ENCODE assay signal across 9 mouse cellular contexts in the genomic region with DNA sequence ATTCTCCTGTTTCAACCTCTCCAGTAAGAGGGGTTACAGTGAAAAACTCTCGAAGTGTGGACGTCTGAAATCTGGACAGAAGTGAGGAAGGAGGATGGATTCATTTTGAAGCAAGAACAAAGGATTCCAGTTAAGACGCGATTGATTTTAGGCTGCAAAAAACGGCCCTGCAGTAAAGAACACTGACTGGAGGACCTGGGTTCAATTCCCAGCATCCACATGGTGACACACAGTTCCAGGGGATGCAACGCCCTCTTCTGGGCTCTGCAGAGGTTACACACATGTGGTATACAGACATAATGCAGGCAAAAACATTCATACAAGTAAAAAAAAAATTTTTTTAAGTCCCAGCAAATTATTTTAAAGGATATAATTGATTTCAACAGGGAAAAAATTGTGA. TPM values are rescaled to one million over a fixed set of nuclear protein-coding genes. Genes with fewer than 3 reads are reported as not detected.
DNase-seq lines count a peak whose midpoint lies in the region; ATAC-seq lines count a peak whose summit lies in the region.
"Had no signal": no experiment of that assay in that cellular context is flagged by ENCODE, and none has a peak within 500 bp of the region (broad histone marks: within the 10 kb centered on the region; RNA-seq: fewer than 3 reads in every experiment).

No protein-coding gene starts in this region.

- H3K27ac ChIP-seq in heart, embryonic 13.5 days (replicated peaks), result no peak overlapping the region
- no peak overlapping the region for H3K27ac ChIP-seq in hindbrain, embryonic 14.5 days
- H3K27ac ChIP-seq in midbrain, embryonic 14.5 days (replicated peaks; ENCODE audit: low read depth, low read length), result no peak overlapping the region

- no peak for DNase-seq in heart, adult 18-20 months
- peak; percentile 62 for DNase-seq in ZHBTc4 (ENCODE audit: low read depth, low spot score)
- DNase-seq in hindbrain, embryonic 14.5 days (ENCODE audit: low spot score), result no peak
- peak; percentile 43 for DNase-seq in midbrain, embryonic 14.5 days
- DNase-seq in left cerebral cortex, adult 18-20 months (ENCODE audit: low spot score in 2 of 2), result no peak
- no peak for DNase-seq in layer of hippocampus, adult 9-10 months (ENCODE audit: low spot score)
- no peak for DNase-seq in left cerebral cortex, adult 9 months (ENCODE audit: low spot score in 2 of 2)

- peaks cover 29% of the 10 kb centered on the region for H3K4me1 ChIP-seq in heart, embryonic 13.5 days
- H3K4me1 ChIP-seq in hindbrain, embryonic 14.5 days (replicated peaks; ENCODE audit: control insufficient read depth, insufficient read depth, low read length), result peaks cover 19% of the 10 kb centered on the region
- peaks cover 10% of the 10 kb centered on the region; the same call in 1 of the 2 replicates for H3K4me1 ChIP-seq in midbrain, embryonic 14.5 days (ENCODE audit: control insufficient read depth, insufficient read depth, low read length)

- H3K9ac ChIP-seq in heart, embryonic 13.5 days, result peak overlapping the region; percentile 88
- H3K9ac ChIP-seq in hindbrain, embryonic 14.5 days, result 0 out of 2 replicates have a peak overlapping the region, but pooled peaks have one; percentile 8
- H3K9ac ChIP-seq in midbrain, embryonic 14.5 days (replicated peaks; ENCODE audit: low read length), result no peak overlapping the region

- H3K4me2 ChIP-seq in heart, embryonic 13.5 days, result peak overlapping the region; percentile 98
- peak overlapping the region; percentile 80 for H3K4me2 ChIP-seq in hindbrain, embryonic 14.5 days (replicated peaks)
- H3K4me2 ChIP-seq in midbrain, embryonic 14.5 days (ENCODE audit: low read length), result peak overlapping the region; percentile 84

- H3K27me3 ChIP-seq in heart, embryonic 13.5 days (replicated peaks), result peaks cover 13% of the 10 kb centered on the region
- peaks cover 37% of the 10 kb centered on the region for H3K27me3 ChIP-seq in hindbrain, embryonic 14.5 days (ENCODE audit: control insufficient read depth, insufficient read depth, low read length)
- peaks cover 4% of the 10 kb centered on the region; the same call in 1 of the 2 replicates for H3K27me3 ChIP-seq in midbrain, embryonic 14.5 days (ENCODE audit: control insufficient read depth, insufficient read depth, low read length)

- no peak for ATAC-seq in heart, embryonic 13.5 days (ENCODE audit: extremely low read depth, insufficient number of reproducible peaks, low FRiP score, low TSS enrichment)
- ATAC-seq in hindbrain, embryonic 14.5 days (ENCODE audit: low FRiP score), result no peak
- ATAC-seq in midbrain, embryonic 14.5 days (ENCODE audit: low FRiP score, low TSS enrichment), result no peak

- H3K9me3 ChIP-seq in heart, embryonic 13.5 days, result no peaks in the 10 kb centered on the region
- H3K9me3 ChIP-seq in hindbrain, embryonic 14.5 days (ENCODE audit: control insufficient read depth, low read length), result no peaks in the 10 kb centered on the region
- no peaks in the 10 kb centered on the region for H3K9me3 ChIP-seq in midbrain, embryonic 14.5 days (ENCODE audit: control insufficient read depth, low read length)

- WGBS in heart, embryonic 13.5 days, result 29% methylated on average over 6 of the region's 6 CpGs
- WGBS in hindbrain, embryonic 14.5 days, result 39% methylated on average over 6 of the region's 6 CpGs
- WGBS in midbrain, embryonic 14.5 days, result 31% methylated on average over 6 of the region's 6 CpGs

- H3K4me3 ChIP-seq in heart, embryonic 13.5 days, result peak overlapping the region; percentile 78
- H3K4me3 ChIP-seq in hindbrain, embryonic 14.5 days (replicated peaks; ENCODE audit: low read length), result peak overlapping the region; percentile 87
- peak overlapping the region; percentile 79 for H3K4me3 ChIP-seq in midbrain, embryonic 14.5 days (replicated peaks; ENCODE audit: low read depth, low read length)

- H3K36me3 ChIP-seq in heart, embryonic 13.5 days, result no peaks in the 10 kb centered on the region
- H3K36me3 ChIP-seq in hindbrain, embryonic 14.5 days (replicated peaks; ENCODE audit: control insufficient read depth, insufficient read depth), result no peaks in the 10 kb centered on the region
- H3K36me3 ChIP-seq in midbrain, embryonic 14.5 days (ENCODE audit: control insufficient read depth, insufficient read depth, low read length), result no peaks in the 10 kb centered on the region

RNA-seq across cellular contexts. Expression of gene Stx3, which starts 1.0 kb away (rescaled TPM):
- polyA plus RNA-seq in heart, embryonic 13.5 days (2015; fragmentation: Nextera tagmentation; extraction: Ambion mirVana), result 4.6 and 5.2 TPM in 2 replicates
- total RNA-seq in heart, adult 18-20 months (2021), result 1 to 10 TPM; 3.5 to 4.5 TPM
- 20.3 and 20.6 TPM in 2 replicates for polyA plus RNA-seq in hindbrain, embryonic 14.5 days (2014; fragmentation: Nextera tagmentation; extraction: Ambion mirVana)
- 31.6 and 32.2 TPM in 2 replicates for polyA plus RNA-seq in midbrain, embryonic 14.5 days (2014; fragmentation: Nextera tagmentation; extraction: Ambion mirVana)
- total RNA-seq in left cerebral cortex, adult 18-20 months (2021), result 10 to 100 TPM; 29.5 to 30.8 TPM

RNA-seq across cellular contexts. Expression of gene Olfr1417, which starts 18.8 kb away (rescaled TPM):
- not detected in 2 replicates for polyA plus RNA-seq in heart, embryonic 13.5 days (2015; fragmentation: Nextera tagmentation; extraction: Ambion mirVana)
- total RNA-seq in heart, adult 18-20 months (2021), result not detected
- 0.08 TPM in 1 of 2 replicates, not detected in the other for polyA plus RNA-seq in hindbrain, embryonic 14.5 days (2014; fragmentation: Nextera tagmentation; extraction: Ambion mirVana)
- 0.45 TPM in 1 of 2 replicates, not detected in the other for polyA plus RNA-seq in midbrain, embryonic 14.5 days (2014; fragmentation: Nextera tagmentation; extraction: Ambion mirVana)
- not detected for total RNA-seq in left cerebral cortex, adult 18-20 months (2021)
- total RNA-seq: liver, adult 2 months had no signal
- polyA plus RNA-seq: liver, adult 2 months had no signal

RNA-seq across cellular contexts. Expression of gene Olfr1418, which starts 40.7 kb away (rescaled TPM):
- polyA plus RNA-seq in heart, embryonic 13.5 days (2015; fragmentation: Nextera tagmentation; extraction: Ambion mirVana), result not detected in 2 replicates
- not detected for total RNA-seq in heart, adult 18-20 months (2021)
- not detected in 2 replicates for polyA plus RNA-seq in hindbrain, embryonic 14.5 days (2014; fragmentation: Nextera tagmentation; extraction: Ambion mirVana)
- polyA plus RNA-seq in midbrain, embryonic 14.5 days (2014; fragmentation: Nextera tagmentation; extraction: Ambion mirVana), result not detected in 2 replicates
- total RNA-seq in left cerebral cortex, adult 18-20 months (2021), result not detected
- total RNA-seq: liver, adult 2 months had no signal
- polyA plus RNA-seq: liver, adult 2 months had no signal

RNA-seq across cellular contexts. Expression of gene Mrpl16, which starts 50.0 kb away (rescaled TPM):
- 63.4 and 69.6 TPM in 2 replicates for polyA plus RNA-seq in heart, embryonic 13.5 days (2015; fragmentation: Nextera tagmentation; extraction: Ambion mirVana)
- total RNA-seq in heart, adult 18-20 months (2021), result 100 to 1,000 TPM; 113 to 120 TPM
- polyA plus RNA-seq in hindbrain, embryonic 14.5 days (2014; fragmentation: Nextera tagmentation; extraction: Ambion mirVana), result 50.8 and 53.1 TPM in 2 replicates
- 48.7 and 56.0 TPM in 2 replicates for polyA plus RNA-seq in midbrain, embryonic 14.5 days (2014; fragmentation: Nextera tagmentation; extraction: Ambion mirVana)
- total RNA-seq in left cerebral cortex, adult 18-20 months (2021), result 10 to 100 TPM; 39.3 to 43.3 TPM

RNA-seq across cellular contexts. Expression of gene Olfr1419, which starts 54.7 kb away (rescaled TPM):
- not detected in 2 replicates for polyA plus RNA-seq in heart, embryonic 13.5 days (2015; fragmentation: Nextera tagmentation; extraction: Ambion mirVana)
- not detected for total RNA-seq in heart, adult 18-20 months (2021)
- polyA plus RNA-seq in hindbrain, embryonic 14.5 days (2014; fragmentation: Nextera tagmentation; extraction: Ambion mirVana), result not detected in 2 replicates
- polyA plus RNA-seq in midbrain, embryonic 14.5 days (2014; fragmentation: Nextera tagmentation; extraction: Ambion mirVana), result not detected in 2 replicates
- not detected for total RNA-seq in left cerebral cortex, adult 18-20 months (2021)
- total RNA-seq: liver, adult 2 months had no signal
- polyA plus RNA-seq: liver, adult 2 months had no signal

Comparison
In these comparisons a context has a peak if more than half of its experiments do, and no peak if none do; other contexts are left out.
1. DNase-seq: peak in ZHBTc4 (single experiment) and midbrain, embryonic 14.5 days (single experiment); none in heart, adult 18-20 months (0 of 2), hindbrain, embryonic 14.5 days (single experiment), left cerebral cortex, adult 18-20 months (0 of 2), layer of hippocampus, adult 9-10 months (single experiment) and left cerebral cortex, adult 9 months (0 of 2).
2. Peak in every context shown above with its lines, with median percentiles within 50 percentile points of each other: H3K4me2 ChIP-seq and H3K4me3 ChIP-seq.